Mouse (Mus musculus): Measurements from ENCODE around the gene Prkcd.

GRCm38 (mm10) chr14:30625856-30626726, at the start of gene Prkcd:
- no peak for TF ChIP-seq MAX (IDR thresholded peaks at IDR 0.05)
- TF ChIP-seq CTCF (IDR thresholded peaks at IDR 0.05; ENCODE audit: control insufficient read depth, insufficient read depth, insufficient read length) = no peak
- no peak for TF ChIP-seq MYOG (IDR thresholded peaks at IDR 0.05; ENCODE audit: control insufficient read depth, extremely low read depth, insufficient read length)
- TF ChIP-seq USF1 (IDR thresholded peaks at IDR 0.05; ENCODE audit: low read depth) = no peak
- TF ChIP-seq MYOD1 (IDR thresholded peaks at IDR 0.05; ENCODE audit: control insufficient read depth, insufficient read length, low read depth) = no peak
- no peak for TF ChIP-seq CEBPB (IDR thresholded peaks at IDR 0.05; ENCODE audit: low read depth)
